Mouse (Mus musculus): ENCODE measurements around the gene Cela3b.

- TF ChIP-seq CTCF (IDR thresholded peaks at IDR 0.05; ENCODE audit: borderline replicate concordance, insufficient read depth, low read length) = no peak
- TF ChIP-seq POLR2A (IDR thresholded peaks at IDR 0.05; ENCODE audit: low read depth, low read length) = no peak
Measured at GRCm38 (mm10) chr4:137377526-137378304, 52.6 kb downstream of the Cela3b start.
